Mouse (Mus musculus) hindbrain, postnatal 0 days (tissue): ENCODE measurements around the gene E130114P18Rik. TPM values are rescaled to one million over a fixed set of nuclear protein-coding genes. Genes with fewer than 3 reads are reported as not detected.

Experiments used
- ATAC-seq: fragments of 200-750 bp; cut with Nextera tagmentation; 2 replicates; pipeline ENCODE4 v1.8.0; 2017; ENCODE audit warnings: mild to moderate bottlenecking, moderate TSS enrichment, moderate library complexity
- DNase-seq: peaks from one replicate; pipeline ENCODE4 v3.0.0-alpha.2; 2015; ENCODE audit warnings: low spot score
- H3K27ac ChIP-seq: fragments of 300-500 bp; sonication (generic); 2 replicates; pipeline ENCODE4 v1.5.1; 2014; ENCODE audit warnings: mild to moderate bottlenecking
- H3K27me3 ChIP-seq: fragments of 300-500 bp; sonication (generic); 2 replicates; pipeline ENCODE4 v1.6.1; 2014; ENCODE audit warnings: low read length, mixed read lengths; ENCODE audit not compliant: insufficient read depth
- H3K36me3 ChIP-seq: fragments of 300-500 bp; sonication (generic); 2 replicates; pipeline ENCODE4 v1.6.1; 2014; ENCODE audit warnings: low read length, mixed read lengths; ENCODE audit not compliant: insufficient read depth
- H3K4me1 ChIP-seq: fragments of 300-500 bp; sonication (generic); 2 replicates; pipeline ENCODE4 v1.6.1; 2014; ENCODE audit warnings: antibody characterized with exemption, low read length, mixed read lengths; ENCODE audit not compliant: insufficient read depth
- H3K4me2 ChIP-seq: fragments of 300-500 bp; sonication (generic); 2 replicates; pipeline ENCODE4 v1.6.1; 2014; ENCODE audit warnings: low read depth, mild to moderate bottlenecking, low read length, moderate library complexity, mixed read lengths
- H3K4me3 ChIP-seq: fragments of 300-500 bp; sonication (generic); 2 replicates; pipeline ENCODE4 v1.5.1; 2014; ENCODE audit warnings: low read length
- H3K9ac ChIP-seq: fragments of 300-500 bp; sonication (generic); replicated peaks from 2 replicates; pipeline ENCODE4 v1.6.1; 2014; ENCODE audit warnings: mild to moderate bottlenecking, low read length, moderate library complexity, mixed read lengths
- H3K9me3 ChIP-seq: fragments of 300-500 bp; sonication (generic); 2 replicates; pipeline ENCODE4 v1.6.1; 2016; ENCODE audit warnings: low read length, mixed read lengths
- CTCF ChIP-seq: IDR thresholded peaks from 2 replicates; pipeline ENCODE4 v1.5.1; 2016; ENCODE audit warnings: antibody characterized with exemption, control low read depth, low read depth
- WGBS: fragments of 180-500 bp; shearing (Covaris S2); extraction: QIAGEN DNeasy Blood & Tissue Kit; methylation state at CpG from one replicate; pipeline ENCODE4 v1.1.7; 2014; 5-methylcytosine and 5-hydroxymethylcytosine counted together
- polyA plus RNA-seq: library from polyadenylated mRNA; unstranded; fragments of >200 nt; fragmentation: Nextera tagmentation; extraction: Ambion mirVana; gene quantifications from 2 replicates; pipeline ENCODE4 v1.2.1, GENCODE M21; 2015
- total RNA-seq: library from RNA; depleted of rRNA; stranded (reverse); fragments of >200 nt; gene quantifications from 2 replicates; pipeline ENCODE4 v1.2.3, GENCODE M21; 2014

Gene E130114P18Rik
- total and polyA plus RNA-seq, 2 experiments from 2014 or later: 22.3 to 31.6 TPM

DNA sequence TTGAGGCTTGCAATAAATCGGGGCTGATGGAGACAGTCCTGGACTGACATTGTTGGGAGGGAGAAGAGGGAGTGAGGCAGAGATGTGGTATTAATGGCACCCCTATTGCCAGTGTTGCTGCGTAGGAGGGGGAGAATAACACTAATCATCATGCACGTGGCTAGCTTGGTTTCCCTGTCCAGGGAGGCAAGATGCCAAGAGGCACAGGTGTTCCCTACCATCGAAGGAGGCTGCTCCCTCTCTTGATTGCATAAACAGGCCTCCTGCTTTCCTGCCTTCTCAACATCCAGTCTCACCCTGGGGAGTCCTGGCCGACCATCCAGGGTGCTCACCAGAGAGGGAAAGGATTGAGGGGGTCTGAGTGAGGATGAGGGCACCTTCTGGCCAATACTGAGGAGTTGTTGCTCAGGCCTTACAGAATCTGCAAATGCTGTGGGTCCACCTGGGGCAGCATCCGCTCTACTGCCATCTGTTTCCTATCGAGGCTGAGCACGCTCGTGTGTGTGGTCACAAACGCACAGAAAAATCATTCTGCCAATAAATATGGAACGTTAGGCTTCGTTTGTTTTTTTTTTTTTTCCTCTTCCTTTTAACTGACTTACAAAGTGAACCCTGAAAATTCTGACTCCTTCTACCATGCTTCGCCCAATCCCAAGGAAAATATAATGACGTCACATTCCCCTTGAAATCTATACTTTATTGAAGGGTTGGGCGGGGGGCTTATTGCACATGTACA, 130.0 kb downstream of the E130114P18Rik start:
- peak overlapping the region; percentile 82 for H3K27ac ChIP-seq
- peaks cover 13% of the 10 kb centered on the region for H3K4me1 ChIP-seq
- H3K4me2 ChIP-seq: no peak overlapping the region; the same call in 1 of the 2 replicates
- H3K4me3 ChIP-seq: no peak overlapping the region
- peak; percentile 60 for ATAC-seq
- no peaks in the 10 kb centered on the region for H3K27me3 ChIP-seq
- no peaks in the 10 kb centered on the region for H3K9me3 ChIP-seq
- no peak overlapping the region for H3K9ac ChIP-seq
- peak; percentile 83 for DNase-seq
- 33% methylated on average over 15 of the region's 15 CpGs for WGBS
- H3K36me3 ChIP-seq: no peaks in the 10 kb centered on the region
- 0 out of 2 replicates have a peak, but pooled peaks have one; percentile 15 for TF ChIP-seq CTCF

DNA sequence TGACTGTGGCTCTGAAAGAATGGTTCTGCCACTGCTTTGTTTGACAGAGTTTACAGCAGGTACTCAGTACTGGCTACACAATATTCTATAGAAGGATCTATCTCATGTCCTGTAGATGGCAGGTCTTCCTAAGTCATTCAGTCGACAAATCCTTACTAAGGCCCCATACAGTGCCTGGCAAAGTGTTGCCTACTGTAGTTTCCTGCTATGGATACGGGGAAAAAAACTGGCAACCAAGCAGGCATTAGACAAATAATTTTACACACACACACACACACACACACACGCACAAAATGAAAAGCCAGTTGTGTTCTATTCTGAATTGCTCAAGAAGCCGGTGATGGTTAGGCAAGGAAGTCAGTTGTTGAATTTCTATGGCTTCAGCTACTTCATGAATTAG, 130.6 kb downstream of the E130114P18Rik start:
- DNase-seq: peak; percentile 51
- Histone ChIP-seq H3K36me3 (no peaks in the 10 kb centered on the region), H3K9ac (no peak overlapping the region), H3K27ac (peak overlapping the region; percentile 82), H3K4me1 (peaks cover 13% of the 10 kb centered on the region), H3K27me3 (no peaks in the 10 kb centered on the region), H3K4me2 (no peak overlapping the region; the same call in 1 of the 2 replicates), H3K9me3 (no peaks in the 10 kb centered on the region), H3K4me3 (no peak overlapping the region)
- 37% methylated on average over 4 of the region's 4 CpGs for WGBS
- peak; percentile 3 for ATAC-seq
- no peak for TF ChIP-seq CTCF

DNA sequence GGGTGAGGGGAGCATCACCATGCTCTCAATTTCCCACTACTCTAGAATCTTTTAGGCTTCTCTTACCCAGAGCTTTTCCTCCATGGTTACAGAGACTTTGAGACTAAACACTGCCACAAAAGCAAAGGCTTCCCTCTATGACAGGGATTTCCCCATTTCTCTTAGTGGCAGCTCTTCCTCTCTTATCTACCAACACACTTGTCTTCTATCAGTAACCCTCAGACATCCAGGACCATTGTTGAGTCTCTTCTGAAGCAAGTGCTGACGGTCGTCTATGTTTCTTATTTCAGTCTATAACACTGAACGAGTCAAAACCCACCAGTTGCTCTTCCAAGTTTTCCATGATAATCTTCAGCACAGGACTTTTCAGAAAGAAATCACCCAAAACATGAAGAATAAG, 137.5 kb downstream of the E130114P18Rik start:
- no peak overlapping the region for H3K9ac ChIP-seq
- DNase-seq: no peak
- no peak for ATAC-seq
- H3K4me3 ChIP-seq: no peak overlapping the region
- no peaks in the 10 kb centered on the region for H3K27me3 ChIP-seq
- H3K27ac ChIP-seq: no peak overlapping the region
- no peaks in the 10 kb centered on the region for H3K36me3 ChIP-seq
- H3K4me1 ChIP-seq: 0 out of 2 replicates have a peak, but pooled peaks cover 4% of the 10 kb centered on the region
- no peak for TF ChIP-seq CTCF
- H3K4me2 ChIP-seq: no peak overlapping the region
- WGBS: 89% methylated on average over 3 of the region's 3 CpGs
- no peaks in the 10 kb centered on the region for H3K9me3 ChIP-seq

DNA sequence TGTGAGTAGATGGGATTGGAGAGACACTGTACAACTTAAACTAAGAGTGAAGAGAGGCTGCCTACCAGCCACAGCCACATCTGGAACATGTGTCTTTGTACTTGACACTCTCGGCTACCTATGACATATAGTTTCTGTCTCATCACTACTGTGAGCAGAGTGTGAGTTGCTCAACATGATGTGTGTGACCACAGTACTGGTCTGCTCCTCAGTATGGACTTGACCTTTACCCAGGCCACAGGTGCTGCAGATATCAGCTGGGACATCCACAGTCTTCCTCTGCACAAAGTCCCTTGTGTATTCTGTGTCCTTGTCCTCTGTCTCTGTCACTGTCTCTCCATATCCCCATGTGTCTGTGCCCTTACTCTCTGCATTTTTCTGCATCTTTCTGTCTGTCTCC, 141.3 kb downstream of the E130114P18Rik start:
- ATAC-seq (no peak), DNase-seq (no peak)
- Histone ChIP-seq H3K36me3 (no peaks in the 10 kb centered on the region), H3K4me3 (no peak overlapping the region), H3K4me1 (0 out of 2 replicates have a peak, but pooled peaks cover 4% of the 10 kb centered on the region), H3K27me3 (no peaks in the 10 kb centered on the region), H3K9ac (no peak overlapping the region), H3K9me3 (no peaks in the 10 kb centered on the region), H3K4me2 (no peak overlapping the region), H3K27ac (no peak overlapping the region)
- TF ChIP-seq CTCF: no peak
- WGBS: 96% methylated on average over 1 of the region's 1 CpGs

DNA sequence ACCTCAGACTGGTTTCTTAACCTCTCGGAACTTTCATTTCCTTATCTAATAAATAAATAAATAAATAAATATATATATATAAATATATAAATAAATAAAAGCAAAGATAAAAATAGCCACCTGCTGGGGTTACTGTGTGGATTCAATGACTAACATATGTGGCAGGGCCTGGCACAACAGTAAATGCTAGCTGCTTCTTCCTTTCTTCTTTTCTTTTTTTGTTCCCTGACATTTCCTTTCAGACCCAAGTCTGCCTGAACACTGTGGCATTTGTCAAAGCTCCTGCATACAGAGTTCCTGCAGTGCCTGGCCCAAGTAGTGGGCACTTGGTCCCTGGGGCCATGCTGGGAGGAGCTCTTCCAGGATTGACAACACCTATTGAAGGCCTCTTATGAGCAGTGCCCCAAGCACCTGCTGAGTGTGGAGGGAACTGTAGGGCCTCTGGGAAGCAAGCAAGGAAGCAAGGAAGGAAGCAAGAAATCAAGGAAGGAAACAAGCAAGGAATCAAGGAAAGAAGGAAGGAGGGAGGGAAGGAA, 142.1 kb downstream of the E130114P18Rik start:
- H3K9me3 ChIP-seq: no peaks in the 10 kb centered on the region
- no peaks in the 10 kb centered on the region for H3K27me3 ChIP-seq
- peak; percentile 48 for ATAC-seq
- H3K4me2 ChIP-seq: no peak overlapping the region
- WGBS: 32% methylated on average over 1 of the region's 1 CpGs
- H3K36me3 ChIP-seq: no peaks in the 10 kb centered on the region
- 0 out of 2 replicates have a peak, but pooled peaks cover 4% of the 10 kb centered on the region for H3K4me1 ChIP-seq
- H3K9ac ChIP-seq: no peak overlapping the region
- TF ChIP-seq CTCF: no peak
- peak overlapping the region; percentile 41; the same call in 1 of the 2 replicates for H3K27ac ChIP-seq
- H3K4me3 ChIP-seq: no peak overlapping the region
- peak; percentile 39 for DNase-seq

DNA sequence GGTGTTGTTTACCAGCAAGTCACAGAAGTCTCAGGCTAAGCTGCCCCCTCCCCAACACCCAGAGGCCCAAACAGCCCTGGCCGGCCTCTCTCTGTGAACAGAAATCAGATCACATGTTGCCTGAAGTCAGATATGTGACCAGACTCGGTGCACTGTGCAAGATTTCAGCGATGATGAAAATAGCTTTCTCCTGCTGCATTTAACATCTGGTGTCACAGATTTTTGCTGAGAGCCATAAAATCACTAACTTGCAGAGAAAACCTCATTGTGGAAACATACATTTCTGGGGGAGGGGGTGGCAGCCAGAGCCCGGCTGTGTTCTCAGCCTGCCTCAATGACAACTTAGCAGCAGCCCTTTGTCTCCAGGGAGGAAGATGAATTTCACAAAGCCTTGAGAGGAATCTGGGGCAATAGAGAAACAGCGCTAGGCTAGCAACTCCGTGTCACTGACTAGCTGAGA, 142.6 kb downstream of the E130114P18Rik start:
- H3K27ac ChIP-seq: peak overlapping the region; percentile 13; the same call in 1 of the 2 replicates

More for the DNA sequence above, 142.6 kb downstream of the E130114P18Rik start:
- Histone ChIP-seq H3K4me1 (0 out of 2 replicates have a peak, but pooled peaks cover 4% of the 10 kb centered on the region), H3K9me3 (no peaks in the 10 kb centered on the region), H3K9ac (no peak overlapping the region), H3K27me3 (no peaks in the 10 kb centered on the region), H3K4me3 (no peak overlapping the region), H3K36me3 (no peaks in the 10 kb centered on the region), H3K4me2 (no peak overlapping the region)
- peak; percentile 16 for DNase-seq
- TF ChIP-seq CTCF: no peak
- 19% methylated on average over 6 of the region's 6 CpGs for WGBS
- no peak for ATAC-seq
